Mouse (Mus musculus) spleen, postnatal 4 days (tissue): ENCODE results near the gene Kcnj16.

Experiments
- DNase-seq, 2 experiments: peaks; one replicate each; pipeline ENCODE4 v3.0.0; 2022; ENCODE audit warnings: low spot score in 2 of 2

Gene Kcnj16

GRCm38 (mm10) chr11:110967762-110968135 is at the start of gene Kcnj16:
Gene Kcnj16 (plus strand): TSS chr11:110968033.
- DNase-seq = no peak

GRCm38 (mm10) chr11:110918808-110919465 is 48.9 kb upstream of the Kcnj16 start:
- DNase-seq = no peak

- no peak for DNase-seq
These were observed 32.1 kb upstream of the Kcnj16 start for GRCm38 (mm10) chr11:110935699-110936098.

GRCm38 (mm10) chr11:110942280-110942679 is 25.6 kb upstream of the Kcnj16 start:
- no peak for DNase-seq

- DNase-seq = no peak
These were observed 25.1 kb upstream of the Kcnj16 start for GRCm38 (mm10) chr11:110942695-110943135.

GRCm38 (mm10) chr11:110956665-110957064 is 11.2 kb upstream of the Kcnj16 start:
- no peak for DNase-seq

GRCm38 (mm10) chr11:110961592-110962021 is 6.2 kb upstream of the Kcnj16 start:
- peak in 1 of 2 experiments; percentile 18 for DNase-seq

GRCm38 (mm10) chr11:110967019-110967761 is 643 bp upstream of the Kcnj16 start:
- no peak for DNase-seq

- no peak for DNase-seq
These were observed 1.1 kb downstream of the Kcnj16 start for GRCm38 (mm10) chr11:110968901-110969300.

- DNase-seq = no peak
These were observed 17.7 kb downstream of the Kcnj16 start for GRCm38 (mm10) chr11:110985508-110985907.

GRCm38 (mm10) chr11:110985949-110986348 is 18.1 kb downstream of the Kcnj16 start:
- no peak for DNase-seq

- peak; percentile 30 to 65 for DNase-seq
These were observed 25.8 kb downstream of the Kcnj16 start for GRCm38 (mm10) chr11:110993616-110994015.

- no peak for DNase-seq
These were observed 29.4 kb downstream of the Kcnj16 start for GRCm38 (mm10) chr11:110997211-110997610.

- no peak for DNase-seq
These were observed 37.3 kb downstream of the Kcnj16 start for GRCm38 (mm10) chr11:111005103-111005502.

- DNase-seq = no peak
These were observed 41.6 kb downstream of the Kcnj16 start for GRCm38 (mm10) chr11:111009471-111009870.

- DNase-seq = no peak
These were observed 48.4 kb downstream of the Kcnj16 start for GRCm38 (mm10) chr11:111016206-111016605.

- no peak for DNase-seq
These were observed 52.4 kb downstream of the Kcnj16 start for GRCm38 (mm10) chr11:111020211-111020610.

- no peak for DNase-seq
These were observed 54.9 kb downstream of the Kcnj16 start for GRCm38 (mm10) chr11:111022681-111023281.

- DNase-seq = peak in 1 of 2 experiments; percentile 62
These were observed 74.3 kb downstream of the Kcnj16 start for GRCm38 (mm10) chr11:111042175-111042574.

- no peak for DNase-seq
These were observed 75.5 kb downstream of the Kcnj16 start for GRCm38 (mm10) chr11:111043298-111043697.

- no peak for DNase-seq
These were observed 86.4 kb downstream of the Kcnj16 start for GRCm38 (mm10) chr11:111054252-111054651.
